Mouse (Mus musculus) hindbrain, embryonic 13.5 days (tissue): ENCODE results near the gene Ube2z. TPM values are rescaled to one million over a fixed set of nuclear protein-coding genes. Genes with fewer than 3 reads are reported as not detected.

Experiments
- ATAC-seq: fragments of 200-750 bp; cut with Nextera tagmentation; 2 replicates; pipeline ENCODE4 v1.8.0; 2017; ENCODE audit warnings: moderate TSS enrichment; ENCODE audit not compliant: low FRiP score
- H3K27ac ChIP-seq: fragments of 300-500 bp; sonication (generic); 2 replicates; pipeline ENCODE4 v1.5.1; 2015; ENCODE audit warnings: inconsistent platforms, mild to moderate bottlenecking, moderate library complexity
- H3K27me3 ChIP-seq: fragments of 300-500 bp; sonication (generic); 2 replicates; pipeline ENCODE4 v1.6.1; 2015; ENCODE audit warnings: mild to moderate bottlenecking, inconsistent platforms
- H3K36me3 ChIP-seq: fragments of 300-500 bp; sonication (generic); 2 replicates; pipeline ENCODE4 v1.6.1; 2015; ENCODE audit warnings: mild to moderate bottlenecking, inconsistent platforms
- H3K4me1 ChIP-seq: fragments of 300-500 bp; sonication (generic); replicated peaks from 2 replicates; pipeline ENCODE4 v1.6.1; 2015; ENCODE audit warnings: inconsistent platforms
- H3K4me2 ChIP-seq: fragments of 300-500 bp; sonication (generic); 2 replicates; pipeline ENCODE4 v1.6.1; 2015; ENCODE audit warnings: inconsistent platforms, mild to moderate bottlenecking, moderate library complexity
- H3K4me3 ChIP-seq: fragments of 300-500 bp; sonication (generic); 2 replicates; pipeline ENCODE4 v1.5.1; 2015; ENCODE audit warnings: mild to moderate bottlenecking, inconsistent platforms
- H3K9ac ChIP-seq: fragments of 300-500 bp; sonication (generic); 2 replicates; pipeline ENCODE4 v1.6.1; 2015; ENCODE audit warnings: mild to moderate bottlenecking, inconsistent platforms
- H3K9me3 ChIP-seq: fragments of 300-500 bp; sonication (generic); 2 replicates; pipeline ENCODE4 v1.6.1; 2016; ENCODE audit warnings: inconsistent platforms
- WGBS: fragments of 180-500 bp; shearing (Covaris S2); methylation state at CpG from one replicate; pipeline ENCODE4 v1.1.7; 2015; 5-methylcytosine and 5-hydroxymethylcytosine counted together
- polyA plus RNA-seq: library from polyadenylated mRNA; unstranded; fragments of >200 nt; fragmentation: Nextera tagmentation; extraction: Ambion mirVana; gene quantifications from 2 replicates; pipeline ENCODE4 v1.2.1, GENCODE M21; 2015

Gene Ube2z
- polyA plus RNA-seq, 1 experiment from 2014 or later = 31.0 TPM

- H3K9ac ChIP-seq = no peak overlapping the region
- H3K36me3 ChIP-seq = peaks cover 93% of the 10 kb centered on the region
- H3K4me1 ChIP-seq = no peaks in the 10 kb centered on the region
- no peak overlapping the region for H3K4me2 ChIP-seq
- ATAC-seq = no peak
- no peaks in the 10 kb centered on the region for H3K27me3 ChIP-seq
- no peak overlapping the region for H3K4me3 ChIP-seq
- 93% methylated on average over 4 of the region's 4 CpGs for WGBS
- no peak overlapping the region for H3K27ac ChIP-seq
- H3K9me3 ChIP-seq = no peaks in the 10 kb centered on the region
These were observed 17.5 kb downstream of the Ube2z start for GRCm38 (mm10) chr11:96047469-96048373.

GRCm38 (mm10) chr11:96046793-96047192, 18.4 kb downstream of the Ube2z start:
- ATAC-seq = no peak
- no peak overlapping the region for H3K4me3 ChIP-seq
- H3K4me2 ChIP-seq = no peak overlapping the region
- no peaks in the 10 kb centered on the region for H3K9me3 ChIP-seq
- H3K36me3 ChIP-seq = peaks cover 88% of the 10 kb centered on the region
- 76% methylated on average over 2 of the region's 2 CpGs for WGBS
- H3K27ac ChIP-seq = no peak overlapping the region
- H3K9ac ChIP-seq = no peak overlapping the region
- H3K4me1 ChIP-seq = no peaks in the 10 kb centered on the region
- H3K27me3 ChIP-seq = no peaks in the 10 kb centered on the region

DNA sequence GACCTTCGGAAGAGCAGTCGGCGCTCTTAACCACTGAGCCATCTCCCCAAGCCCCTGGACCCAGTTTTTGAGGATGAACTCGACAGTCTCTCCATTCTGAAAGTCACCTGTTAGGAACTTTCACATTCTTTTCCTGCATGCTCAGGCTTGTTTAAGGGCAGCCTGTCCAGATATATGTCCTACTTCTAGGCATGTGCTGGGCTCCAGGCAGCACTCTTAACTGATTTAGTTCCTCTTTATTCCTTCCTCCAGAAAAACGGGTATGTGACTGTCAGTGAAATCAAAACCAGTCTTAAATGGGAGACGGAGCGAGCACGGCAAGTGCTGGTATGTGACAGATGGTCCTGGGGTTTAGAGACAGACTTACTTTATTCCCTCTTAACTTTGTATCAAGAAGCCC, 19.2 kb downstream of the Ube2z start:
- Histone ChIP-seq H3K9ac (no peak overlapping the region), H3K27me3 (no peaks in the 10 kb centered on the region), H3K36me3 (peaks cover 85% of the 10 kb centered on the region), H3K4me3 (no peak overlapping the region), H3K4me1 (no peaks in the 10 kb centered on the region), H3K4me2 (no peak overlapping the region), H3K27ac (no peak overlapping the region), H3K9me3 (no peaks in the 10 kb centered on the region)
- ATAC-seq = no peak
- WGBS = 86% methylated on average over 8 of the region's 8 CpGs

- Histone ChIP-seq H3K27ac (no peak overlapping the region), H3K9ac (no peak overlapping the region), H3K4me1 (no peaks in the 10 kb centered on the region), H3K4me3 (no peak overlapping the region), H3K9me3 (no peaks in the 10 kb centered on the region), H3K4me2 (no peak overlapping the region), H3K36me3 (peaks cover 82% of the 10 kb centered on the region), H3K27me3 (no peaks in the 10 kb centered on the region)
- ATAC-seq = no peak
- WGBS = 88% methylated on average over 11 of the region's 11 CpGs
These were observed 20.2 kb downstream of the Ube2z start for GRCm38 (mm10) chr11:96044803-96045567.

GRCm38 (mm10) chr11:96038560-96038959, 26.6 kb downstream of the Ube2z start:
- no peak for ATAC-seq
- Histone ChIP-seq H3K27ac (no peak overlapping the region), H3K4me3 (no peak overlapping the region), H3K27me3 (no peaks in the 10 kb centered on the region), H3K4me1 (peaks cover 29% of the 10 kb centered on the region), H3K9me3 (no peaks in the 10 kb centered on the region), H3K4me2 (no peak overlapping the region), H3K36me3 (peaks cover 48% of the 10 kb centered on the region), H3K9ac (no peak overlapping the region)
- 93% methylated on average over 1 of the region's 1 CpGs for WGBS

DNA sequence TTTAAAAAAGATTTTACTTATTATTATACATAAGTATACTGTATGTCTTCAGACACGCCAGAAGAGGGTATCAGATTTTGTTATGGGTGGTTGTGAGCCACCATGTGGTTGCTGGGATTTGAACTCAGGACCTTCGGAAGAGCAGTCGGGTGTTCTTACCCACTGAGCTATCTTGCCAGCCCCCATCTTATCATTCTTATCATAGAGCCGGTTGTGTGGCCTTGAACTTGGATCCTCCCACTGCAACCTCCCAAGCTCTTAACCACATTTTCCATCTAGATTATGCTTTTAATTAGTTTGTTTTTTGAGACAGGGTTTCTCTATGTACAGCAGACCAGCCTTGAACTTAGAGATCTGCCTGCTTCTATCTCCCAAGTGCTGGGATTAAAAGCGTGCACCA, 27.7 kb downstream of the Ube2z start:
- peaks cover 29% of the 10 kb centered on the region for H3K4me1 ChIP-seq
- H3K4me3 ChIP-seq = no peak overlapping the region
- no peaks in the 10 kb centered on the region for H3K9me3 ChIP-seq
- no peak for ATAC-seq
- H3K27ac ChIP-seq = no peak overlapping the region
- H3K27me3 ChIP-seq = no peaks in the 10 kb centered on the region
- H3K4me2 ChIP-seq = no peak overlapping the region
- peaks cover 37% of the 10 kb centered on the region for H3K36me3 ChIP-seq
- H3K9ac ChIP-seq = no peak overlapping the region
- WGBS = 90% methylated on average over 5 of the region's 5 CpGs

GRCm38 (mm10) chr11:96035133-96035532, 30.1 kb downstream of the Ube2z start:
- H3K4me1 ChIP-seq = peaks cover 29% of the 10 kb centered on the region
- peaks cover 11% of the 10 kb centered on the region; the same call in 1 of the 2 replicates for H3K27me3 ChIP-seq
- H3K9me3 ChIP-seq = no peaks in the 10 kb centered on the region
- 13% methylated on average over 6 of the region's 6 CpGs for WGBS
- ATAC-seq = peak; percentile 36; the same call in 1 of the 2 replicates
- peaks cover 23% of the 10 kb centered on the region for H3K36me3 ChIP-seq
- H3K4me2 ChIP-seq = peak overlapping the region; percentile 96
- H3K27ac ChIP-seq = peak overlapping the region; percentile 48
- H3K4me3 ChIP-seq = peak overlapping the region; percentile 89
- peak overlapping the region; percentile 88 for H3K9ac ChIP-seq

DNA sequence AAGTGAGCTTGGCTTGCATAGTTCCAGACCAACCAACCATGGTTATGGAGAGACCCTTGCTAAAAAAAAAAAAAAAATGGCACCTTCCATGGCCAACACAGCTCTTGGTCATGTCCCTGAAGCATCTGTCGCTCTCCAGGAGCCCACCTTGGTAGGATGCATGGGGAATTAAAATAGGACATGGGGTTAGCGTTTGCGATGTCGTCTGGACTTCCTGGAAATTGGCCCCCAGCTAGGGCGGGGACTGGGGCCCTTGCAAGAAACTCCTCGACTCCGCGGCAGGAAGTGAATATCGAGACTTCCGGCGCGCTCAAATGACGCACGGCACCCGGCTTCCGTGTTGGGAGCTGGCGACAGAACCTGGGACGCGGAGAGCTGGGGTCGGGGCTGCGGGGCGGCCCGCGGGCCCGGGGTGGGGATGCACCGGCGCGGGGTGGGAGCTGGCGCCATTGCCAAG, 30.6 kb downstream of the Ube2z start, which contains the start of gene Snf8:
TSS of gene Snf8 (plus strand) at position 290 of the 457 bp plus-strand sequence.
- peaks cover 14% of the 10 kb centered on the region; the same call in 1 of the 2 replicates for H3K27me3 ChIP-seq
- ATAC-seq = peak; percentile 80
- WGBS = under 1% methylated on average over 29 of the region's 29 CpGs
- H3K4me1 ChIP-seq = peaks cover 29% of the 10 kb centered on the region
- H3K27ac ChIP-seq = peak within 1 kb of the TSS; percentile 56
- peak within 1 kb of the TSS; percentile 96 for H3K4me2 ChIP-seq
- H3K4me3 ChIP-seq = peak within 1 kb of the TSS; percentile 89
- no peaks in the 10 kb centered on the region for H3K9me3 ChIP-seq
- H3K9ac ChIP-seq = peak within 1 kb of the TSS; percentile 88
- peaks cover 20% of the 10 kb centered on the region for H3K36me3 ChIP-seq

GRCm38 (mm10) chr11:96034116-96034515, 31.1 kb downstream of the Ube2z start:
- peak overlapping the region; percentile 96 for H3K4me2 ChIP-seq
- ATAC-seq = no peak
- no peak overlapping the region for H3K9ac ChIP-seq
- H3K27me3 ChIP-seq = peaks cover 19% of the 10 kb centered on the region
- peaks cover 29% of the 10 kb centered on the region for H3K4me1 ChIP-seq
- no peak overlapping the region for H3K27ac ChIP-seq
- H3K36me3 ChIP-seq = peaks cover 16% of the 10 kb centered on the region
- 52% methylated on average over 8 of the region's 8 CpGs for WGBS
- no peaks in the 10 kb centered on the region for H3K9me3 ChIP-seq
- H3K4me3 ChIP-seq = peak overlapping the region; percentile 89

GRCm38 (mm10) chr11:96033264-96033663, 31.9 kb downstream of the Ube2z start:
- Histone ChIP-seq H3K4me2 (no peak overlapping the region), H3K36me3 (peaks cover 9% of the 10 kb centered on the region), H3K27me3 (peaks cover 28% of the 10 kb centered on the region), H3K9me3 (no peaks in the 10 kb centered on the region), H3K4me1 (peaks cover 29% of the 10 kb centered on the region), H3K4me3 (no peak overlapping the region), H3K9ac (no peak overlapping the region), H3K27ac (no peak overlapping the region)
- WGBS = 100% methylated on average over 3 of the region's 3 CpGs
- ATAC-seq = no peak

GRCm38 (mm10) chr11:96031701-96032100, 33.5 kb downstream of the Ube2z start:
- no peak for ATAC-seq

DNA sequence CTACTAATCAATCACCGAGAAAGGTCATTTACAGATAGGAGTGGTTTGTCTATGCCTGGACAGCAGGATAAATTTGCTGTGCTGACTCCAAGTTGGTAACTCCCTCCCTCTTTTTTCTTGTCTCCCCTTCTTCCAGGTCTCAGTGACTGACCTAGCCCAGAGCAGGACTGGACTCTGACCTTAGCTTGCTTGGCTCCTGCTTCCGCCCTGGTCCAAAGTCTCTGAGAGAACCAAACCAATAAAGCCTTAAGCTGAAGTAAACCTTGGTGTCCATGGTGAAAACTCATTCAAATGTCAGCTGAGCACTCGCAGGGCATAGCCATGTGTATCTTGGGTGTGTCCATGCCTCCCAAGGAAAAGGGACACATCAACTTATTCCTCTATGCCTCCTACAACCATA, 34.6 kb downstream of the Ube2z start:
- Histone ChIP-seq H3K27me3 (peaks cover 32% of the 10 kb centered on the region), H3K36me3 (no peaks in the 10 kb centered on the region), H3K4me1 (peaks cover 9% of the 10 kb centered on the region), H3K27ac (no peak overlapping the region), H3K9me3 (no peaks in the 10 kb centered on the region), H3K9ac (no peak overlapping the region), H3K4me3 (no peak overlapping the region), H3K4me2 (no peak overlapping the region)
- 88% methylated on average over 3 of the region's 3 CpGs for WGBS
- no peak for ATAC-seq

More at GRCm38 (mm10) chr11:96031701-96032100, 33.5 kb downstream of the Ube2z start:
- H3K9ac ChIP-seq = no peak overlapping the region
- H3K36me3 ChIP-seq = peaks cover 3% of the 10 kb centered on the region; the same call in 1 of the 2 replicates
- no peak overlapping the region for H3K27ac ChIP-seq
- H3K4me3 ChIP-seq = no peak overlapping the region
- H3K27me3 ChIP-seq = peaks cover 28% of the 10 kb centered on the region
- H3K9me3 ChIP-seq = no peaks in the 10 kb centered on the region
- no peak overlapping the region for H3K4me2 ChIP-seq
- peaks cover 20% of the 10 kb centered on the region for H3K4me1 ChIP-seq
- WGBS = 82% methylated on average over 2 of the region's 2 CpGs
